Mouse (Mus musculus) kidney, embryonic 14.5 days (tissue): ENCODE data around the gene Loxl3. TPM values are rescaled to one million over a fixed set of nuclear protein-coding genes. Genes with fewer than 3 reads are reported as not detected.

Experiments
- ATAC-seq: fragments of 200-750 bp; cut with Nextera tagmentation; 2 replicates; pipeline ENCODE4 v1.8.0; 2017; ENCODE audit warnings: moderate number of reproducible peaks, mild to moderate bottlenecking, moderate TSS enrichment, moderate library complexity; ENCODE audit not compliant: low FRiP score, low TSS enrichment
- H3K27ac ChIP-seq: fragments of 300-500 bp; sonication (generic); 2 replicates; pipeline ENCODE4 v1.5.1; 2014; ENCODE audit warnings: low read depth, mild to moderate bottlenecking, low read length, moderate library complexity, mixed read lengths
- H3K27me3 ChIP-seq: fragments of 300-500 bp; sonication (generic); 2 replicates; pipeline ENCODE4 v1.6.1; 2014; ENCODE audit warnings: mild to moderate bottlenecking, low read length; ENCODE audit not compliant: control insufficient read depth, insufficient read depth
- H3K36me3 ChIP-seq: fragments of 300-500 bp; sonication (generic); 2 replicates; pipeline ENCODE4 v1.6.1; 2014; ENCODE audit warnings: low read length, mixed read lengths; ENCODE audit not compliant: control insufficient read depth, insufficient read depth
- H3K4me1 ChIP-seq: fragments of 300-500 bp; sonication (generic); 2 replicates; pipeline ENCODE4 v1.6.1; 2014; ENCODE audit warnings: low read length, mixed read lengths; ENCODE audit not compliant: control insufficient read depth, insufficient read depth
- H3K4me2 ChIP-seq: fragments of 300-500 bp; sonication (generic); replicated peaks from 2 replicates; pipeline ENCODE4 v1.6.1; 2014; ENCODE audit warnings: low read depth, mild to moderate bottlenecking, low read length
- H3K4me3 ChIP-seq: fragments of 300-500 bp; sonication (generic); 2 replicates; pipeline ENCODE4 v1.5.1; 2014; ENCODE audit warnings: mild to moderate bottlenecking, low read length
- H3K9ac ChIP-seq: fragments of 300-500 bp; sonication (generic); 2 replicates; pipeline ENCODE4 v1.6.1; 2014; ENCODE audit warnings: low read depth, mild to moderate bottlenecking, low read length, moderate library complexity
- H3K9me3 ChIP-seq: fragments of 300-500 bp; sonication (generic); 2 replicates; pipeline ENCODE4 v1.6.1; 2016; ENCODE audit warnings: low read length; ENCODE audit not compliant: control insufficient read depth
- WGBS: fragments of 180-500 bp; shearing (Covaris S2); extraction: QIAGEN DNeasy Blood & Tissue Kit; methylation state at CpG from one replicate; pipeline ENCODE4 v1.1.7; 2014; 5-methylcytosine and 5-hydroxymethylcytosine counted together
- polyA plus RNA-seq: library from polyadenylated mRNA; unstranded; fragments of >200 nt; fragmentation: Nextera tagmentation; extraction: Ambion mirVana; gene quantifications from 2 replicates; pipeline ENCODE4 v1.2.1, GENCODE M21; 2014

Gene Loxl3
- polyA plus RNA-seq, 1 experiment from 2014 or later: 14.3 TPM

DNA sequence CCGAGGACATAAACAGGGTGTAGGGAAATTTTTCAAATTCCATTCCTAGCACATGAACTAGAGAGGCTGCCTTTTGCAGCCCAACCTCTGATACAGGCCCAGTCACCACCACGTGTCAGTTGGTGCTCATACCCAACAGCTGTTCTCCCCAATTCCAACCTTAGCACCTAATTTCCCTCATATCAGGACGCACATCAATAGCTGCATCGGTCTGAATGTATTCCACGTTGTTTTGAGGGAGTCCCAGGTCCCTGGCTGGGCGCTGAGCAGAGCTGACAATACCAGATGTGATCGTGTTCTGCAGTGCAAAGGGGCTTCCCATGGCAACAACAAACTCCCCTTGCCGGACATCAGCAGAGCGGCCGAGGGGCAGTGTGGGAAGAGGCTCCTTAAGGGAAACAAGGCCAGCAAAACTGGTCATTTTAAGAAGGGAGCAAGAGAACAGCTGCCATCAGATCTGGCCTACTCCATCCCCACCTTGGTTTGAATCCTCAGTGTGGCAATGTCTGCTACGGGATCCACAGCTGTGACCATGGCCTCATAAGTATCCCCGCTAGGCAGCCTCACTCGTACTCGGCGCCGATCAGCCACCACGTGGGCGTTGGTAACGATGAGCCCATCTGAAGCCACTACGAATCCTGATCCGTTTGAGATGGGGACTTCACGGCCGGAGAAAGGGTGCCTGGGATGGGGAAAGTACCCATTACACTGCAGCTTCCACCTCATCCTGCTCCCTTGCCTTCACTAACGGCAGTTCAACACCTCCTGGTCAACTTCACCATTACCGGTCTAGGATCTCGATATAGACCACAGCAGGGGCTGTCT is 19.4 kb downstream of the Loxl3 start:
- Histone ChIP-seq H3K36me3 (peaks cover 43% of the 10 kb centered on the region), H3K4me2 (peak overlapping the region; percentile 95), H3K4me3 (peak overlapping the region; percentile 70), H3K4me1 (peaks cover 20% of the 10 kb centered on the region), H3K27me3 (no peaks in the 10 kb centered on the region), H3K27ac (peak overlapping the region; percentile 79), H3K9ac (peak overlapping the region; percentile 91), H3K9me3 (no peaks in the 10 kb centered on the region)
- WGBS: 3% methylated on average over 26 of the region's 26 CpGs
- ATAC-seq: no peak; the same call in 1 of the 2 replicates

DNA sequence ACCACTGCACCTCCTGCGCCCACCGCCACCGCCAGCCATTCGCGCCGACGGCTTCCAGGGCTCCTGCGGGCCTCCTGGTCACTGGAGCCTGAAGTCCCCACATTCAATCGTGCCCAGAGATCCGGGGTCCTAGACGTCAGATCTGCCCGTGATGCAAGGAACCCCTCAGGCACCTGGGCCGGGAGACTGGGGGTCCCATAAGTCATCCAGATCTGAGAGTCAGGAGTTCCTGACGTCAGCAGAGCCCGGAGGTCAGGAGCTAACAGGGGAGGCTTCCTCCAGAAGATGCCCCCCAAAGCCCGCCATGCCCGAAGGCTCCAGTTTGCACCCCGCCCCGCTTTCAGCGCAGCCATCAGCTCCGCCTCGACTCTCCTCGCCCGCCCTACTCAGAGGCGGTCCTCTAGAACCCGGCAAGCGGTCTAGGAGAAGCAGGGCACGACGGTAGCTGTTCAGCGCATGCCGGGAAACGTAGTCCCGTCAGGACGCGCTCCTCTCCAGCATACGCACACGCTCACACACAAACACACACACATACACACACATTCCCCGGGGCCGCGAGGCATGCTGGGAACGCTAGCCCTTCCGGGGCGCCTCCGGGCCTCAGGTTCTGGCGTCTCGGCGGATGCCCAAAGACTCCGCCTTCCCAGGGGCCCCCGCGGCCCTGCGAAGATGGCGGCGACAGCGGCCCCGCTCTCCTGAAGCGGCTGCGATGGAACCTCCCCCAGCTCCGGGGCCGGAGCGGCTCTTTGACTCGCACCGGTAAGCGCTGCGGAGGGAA is 20.3 kb downstream of the Loxl3 start, which contains the start of gene Aup1:
Gene Aup1 (plus strand): TSS at position 448 of the 778 bp plus-strand sequence.
- Histone ChIP-seq H3K9me3 (no peaks in the 10 kb centered on the region), H3K4me1 (peaks cover 20% of the 10 kb centered on the region), H3K9ac (peak within 1 kb of the TSS; percentile 91), H3K4me3 (peak within 1 kb of the TSS; percentile 70), H3K27ac (peak within 1 kb of the TSS; percentile 79), H3K36me3 (peaks cover 43% of the 10 kb centered on the region), H3K27me3 (no peaks in the 10 kb centered on the region), H3K4me2 (peak within 1 kb of the TSS; percentile 95)
- 1% methylated on average over 50 of the region's 64 CpGs for WGBS
- ATAC-seq: peak; percentile 96

- Histone ChIP-seq H3K4me1 (peaks cover 20% of the 10 kb centered on the region), H3K9me3 (no peaks in the 10 kb centered on the region), H3K4me3 (peak within 1 kb of the TSS; percentile 70), H3K9ac (peak within 1 kb of the TSS; percentile 91), H3K27ac (peak within 1 kb of the TSS; percentile 79), H3K36me3 (peaks cover 41% of the 10 kb centered on the region), H3K4me2 (peak within 1 kb of the TSS; percentile 95), H3K27me3 (no peaks in the 10 kb centered on the region)
- WGBS: under 1% methylated on average over 50 of the region's 50 CpGs
- ATAC-seq: 0 out of 2 replicates have a peak, but pooled peaks have one; percentile 3
Measured at GRCm38 (mm10) chr6:83054871-83055431, 21.0 kb downstream of the Loxl3 start, which contains the start of gene Htra2. Gene Htra2 (minus strand): TSS chr6:83055273.

- Histone ChIP-seq H3K27ac (no peak within 1 kb of the TSS), H3K9me3 (no peaks in the 10 kb centered on the region), H3K27me3 (peaks cover 16% of the 10 kb centered on the region), H3K9ac (no peak within 1 kb of the TSS; the same call in 1 of the 2 replicates), H3K4me2 (no peak within 1 kb of the TSS), H3K4me3 (no peak within 1 kb of the TSS), H3K36me3 (peaks cover 18% of the 10 kb centered on the region), H3K4me1 (peaks cover 15% of the 10 kb centered on the region)
- 54% methylated on average over 3 of the region's 3 CpGs for WGBS
- ATAC-seq: no peak
Measured at GRCm38 (mm10) chr6:83057790-83058189, 23.8 kb downstream of the Loxl3 start, which contains the start of gene Dqx1. Gene Dqx1 (plus strand): TSS chr6:83057844.

- H3K4me1 ChIP-seq: peaks cover 9% of the 10 kb centered on the region
- peaks cover 18% of the 10 kb centered on the region for H3K36me3 ChIP-seq
- H3K27me3 ChIP-seq: peaks cover 25% of the 10 kb centered on the region
- H3K27ac ChIP-seq: no peak overlapping the region
- no peak overlapping the region for H3K4me2 ChIP-seq
- WGBS: 75% methylated on average over 2 of the region's 2 CpGs
- no peak overlapping the region for H3K4me3 ChIP-seq
- H3K9me3 ChIP-seq: no peaks in the 10 kb centered on the region
- no peak for ATAC-seq
- H3K9ac ChIP-seq: no peak overlapping the region
Measured at GRCm38 (mm10) chr6:83058725-83059124, 24.8 kb downstream of the Loxl3 start.

- no peak overlapping the region for H3K9ac ChIP-seq
- 56% methylated on average over 8 of the region's 8 CpGs for WGBS
- no peak for ATAC-seq
- no peak overlapping the region for H3K27ac ChIP-seq
- peaks cover 94% of the 10 kb centered on the region for H3K27me3 ChIP-seq
- no peaks in the 10 kb centered on the region for H3K9me3 ChIP-seq
- H3K4me2 ChIP-seq: no peak overlapping the region
- H3K4me1 ChIP-seq: peaks cover 11% of the 10 kb centered on the region
- no peaks in the 10 kb centered on the region for H3K36me3 ChIP-seq
- H3K4me3 ChIP-seq: no peak overlapping the region
Measured at GRCm38 (mm10) chr6:83065995-83066394, 32.0 kb downstream of the Loxl3 start.

- ATAC-seq: no peak
- peaks cover 14% of the 10 kb centered on the region for H3K4me1 ChIP-seq
- H3K36me3 ChIP-seq: no peaks in the 10 kb centered on the region
- no peak overlapping the region for H3K9ac ChIP-seq
- peaks cover 95% of the 10 kb centered on the region for H3K27me3 ChIP-seq
- no peaks in the 10 kb centered on the region for H3K9me3 ChIP-seq
- WGBS: 45% methylated on average over 6 of the region's 6 CpGs
- H3K27ac ChIP-seq: no peak overlapping the region
- H3K4me3 ChIP-seq: no peak overlapping the region
- no peak overlapping the region for H3K4me2 ChIP-seq
Measured at GRCm38 (mm10) chr6:83066441-83066840, 32.5 kb downstream of the Loxl3 start.

DNA sequence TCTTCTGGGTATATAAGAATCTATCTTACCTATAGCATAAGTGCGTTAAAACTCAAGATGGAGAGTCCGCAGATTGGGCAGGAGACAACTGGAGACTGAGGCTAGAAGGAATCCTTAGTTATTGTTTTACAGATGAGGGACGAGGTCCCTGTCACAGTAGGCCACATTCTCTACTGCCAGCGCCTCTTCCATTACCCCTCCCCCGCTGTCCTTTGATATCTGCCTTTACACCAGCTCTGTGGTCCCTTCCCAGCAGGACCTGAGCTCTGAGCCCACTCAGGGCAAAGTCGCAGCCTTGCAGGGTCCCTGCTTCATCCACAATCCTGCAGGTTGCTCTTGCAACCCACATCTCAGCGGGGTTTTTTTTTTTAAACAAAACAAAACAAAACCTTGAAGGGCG is 34.2 kb downstream of the Loxl3 start:
- no peaks in the 10 kb centered on the region for H3K9me3 ChIP-seq
- peaks cover 14% of the 10 kb centered on the region for H3K4me1 ChIP-seq
- H3K4me2 ChIP-seq: peak overlapping the region; percentile 43; the same call in 1 of the 2 replicates
- H3K4me3 ChIP-seq: peak overlapping the region; percentile 33; the same call in 1 of the 2 replicates
- no peak overlapping the region for H3K27ac ChIP-seq
- H3K27me3 ChIP-seq: peaks cover 95% of the 10 kb centered on the region
- WGBS: 5% methylated on average over 8 of the region's 8 CpGs
- H3K9ac ChIP-seq: 0 out of 2 replicates have a peak overlapping the region, but pooled peaks have one; percentile 18
- ATAC-seq: no peak
- no peaks in the 10 kb centered on the region for H3K36me3 ChIP-seq
